Mouse (Mus musculus) left cerebral cortex, adult 6 months (tissue): ENCODE results near the gene Icam4. TPM values are rescaled to one million over a fixed set of nuclear protein-coding genes. Genes with fewer than 3 reads are reported as not detected.

ENCODE experiments used
- long read RNA-seq, 2 experiments: library from polyadenylated mRNA; unstranded; transcript quantifications; one replicate each; pipeline ENCODE4 v2.0.0; 2019 to 2020
- polyA plus RNA-seq: library from polyadenylated mRNA; unstranded; fragments of <200 nt; fragmentation: Nextera tagmentation; gene quantifications from 2 replicates; pipeline ENCODE4 v1.2.3, GENCODE M21; 2021

Gene Icam4
- 3.2 and 3.8 TPM in 2 replicates for polyA plus RNA-seq
- long read RNA-seq, experiment 1, partial matches to known transcripts, result 3 of 5 reads
- long read RNA-seq, experiment 1, other reads (novel, unspliced or antisense), result 0 of 5 reads
- long read RNA-seq, experiment 2, transcript Icam4-202 (2 exons, 1,028 nt), result major isoform, 6 of 7 reads
- long read RNA-seq, experiment 2, partial matches to known transcripts, result 0 of 7 reads
- long read RNA-seq, experiment 2, other reads (novel, unspliced or antisense), result 0 of 7 reads

DNA sequence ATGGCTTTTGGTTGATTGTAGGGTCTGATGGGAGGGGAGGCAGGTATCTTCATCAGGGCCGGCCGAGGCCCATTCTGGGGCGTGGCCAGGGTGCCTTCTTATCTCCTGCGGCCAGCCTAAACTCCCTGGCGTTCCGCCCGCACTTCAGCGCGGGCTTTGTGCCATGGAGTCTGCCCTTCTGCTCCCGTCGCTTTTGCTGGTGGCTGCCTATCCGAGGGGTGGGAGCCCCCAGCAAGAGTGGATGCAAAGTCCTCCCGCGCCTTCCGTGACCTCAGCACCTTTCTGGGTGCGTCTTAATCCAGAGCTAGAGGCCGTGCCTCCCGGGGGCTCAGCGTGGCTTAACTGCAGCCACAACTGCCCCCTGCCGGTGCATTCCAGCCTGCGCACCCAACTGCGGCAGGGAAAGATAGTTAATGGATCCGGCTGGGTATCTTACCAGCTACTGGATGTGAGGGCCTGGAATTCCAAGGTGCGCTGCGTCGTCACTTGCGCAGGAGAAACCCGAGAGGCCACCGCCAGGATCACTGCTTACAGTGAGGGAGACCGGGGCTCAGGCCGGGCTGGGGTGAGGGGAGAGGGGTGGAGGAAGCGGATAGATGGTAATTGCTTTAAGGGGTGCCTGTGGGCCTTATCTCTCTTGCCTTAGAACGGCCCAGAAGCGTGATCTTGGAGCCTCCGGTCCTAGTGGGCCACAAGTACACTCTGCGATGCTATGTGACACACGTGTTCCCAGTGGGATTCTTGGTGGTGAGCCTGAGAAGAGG is at the start of gene Icam4:
Icam4 (plus strand) TSS at position 83 of the 764 bp plus-strand sequence.

DNA sequence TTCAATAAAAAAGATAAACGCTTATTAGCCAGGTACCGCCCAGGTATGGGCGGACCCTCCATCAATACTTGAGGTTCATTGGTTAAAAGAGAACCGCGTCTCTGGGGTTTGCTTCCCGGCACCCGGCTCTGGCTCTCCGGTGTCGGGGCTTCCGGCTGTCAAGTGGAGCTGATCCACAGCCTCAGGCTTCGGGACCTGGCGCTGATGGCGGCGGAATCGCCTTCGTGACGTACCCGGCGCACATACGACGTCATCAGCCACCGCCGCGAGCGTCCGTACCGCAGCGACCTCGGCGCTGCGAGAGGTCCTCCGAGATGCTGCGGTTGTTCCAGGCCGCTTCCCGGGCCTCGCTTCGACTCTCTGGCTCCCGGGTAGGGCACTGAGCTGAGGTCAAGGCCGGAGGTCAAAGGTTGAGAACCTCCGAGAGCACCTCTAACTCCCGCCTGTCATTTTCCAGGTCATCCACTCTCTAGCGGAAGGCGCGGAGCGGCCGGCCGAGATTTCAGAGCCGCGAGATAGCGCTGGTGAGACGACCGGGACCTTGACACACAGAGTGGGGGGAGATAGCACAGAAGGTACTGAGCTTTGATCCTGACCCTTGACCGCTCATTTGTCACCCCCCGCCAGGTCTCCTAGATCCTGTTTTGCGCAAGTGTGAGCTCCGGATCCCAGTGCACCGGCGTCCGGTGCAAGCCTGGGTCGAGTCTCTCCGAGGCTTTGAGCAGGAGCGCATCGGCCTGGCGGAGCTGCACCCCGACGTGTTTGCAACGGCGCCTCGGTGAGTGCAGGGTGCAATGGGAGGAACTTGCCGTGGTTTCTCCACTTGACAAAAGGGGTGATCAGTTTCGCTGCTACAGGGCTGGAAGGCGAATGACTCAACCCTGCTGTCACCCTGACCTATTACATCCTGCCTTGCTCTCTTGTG is 26.3 kb upstream of the Icam4 start, which contains the start of gene Mrpl4:
Mrpl4 (plus strand) TSS at position 112 of the 925 bp plus-strand sequence.

DNA sequence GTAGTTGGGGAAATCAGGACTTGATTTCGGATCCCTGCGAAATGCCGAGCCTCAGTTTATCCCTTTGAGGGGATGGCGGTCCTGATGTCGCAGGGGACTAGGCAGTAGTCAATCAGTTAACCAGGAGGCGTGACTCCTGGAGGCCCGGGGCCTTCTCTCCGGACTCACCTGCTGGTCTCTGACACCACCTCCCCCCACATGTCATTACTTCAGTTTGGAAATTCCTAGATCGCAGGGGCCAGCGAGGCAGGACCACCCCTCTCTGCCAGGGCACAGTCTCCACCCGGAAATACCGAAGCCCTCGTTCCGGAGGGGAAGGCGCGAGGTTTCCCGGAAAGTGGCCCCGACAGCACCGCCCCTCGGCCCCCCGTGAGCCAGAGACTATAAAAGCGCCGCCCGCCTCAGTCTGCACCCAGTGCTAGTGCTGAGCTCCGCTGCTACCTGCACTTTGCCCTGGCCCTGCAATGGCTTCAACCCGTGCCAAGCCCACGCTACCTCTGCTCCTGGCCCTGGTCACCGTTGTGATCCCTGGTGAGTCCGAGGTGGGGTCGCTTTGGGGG is 13.5 kb upstream of the Icam4 start, which contains the start of gene Icam1:
Icam1 (plus strand) TSS at position 415 of the 560 bp plus-strand sequence.

GRCm38 (mm10) chr9:21031896-21032351 is 2.8 kb downstream of the Icam4 start, which contains the start of gene Icam5:
Icam5 (plus strand) TSS chr9:21032073.

GRCm38 (mm10) chr9:21067006-21067684 is 38.0 kb downstream of the Icam4 start, which contains the start of gene Zglp1:
Zglp1 (minus strand) TSS chr9:21067093.

GRCm38 (mm10) chr9:21073044-21073840 is 44.1 kb downstream of the Icam4 start, which contains the start of the genes Gm49373 and Fdx1l:
Gm49373 (minus strand) TSS chr9:21073096.
Fdx1l (minus strand) TSS chr9:21073614.

Other genes with a start within 250 kb of the Icam4 start
- 0.04 TPM in 1 of 2 replicates, not detected in the other for gene Col5a3, start 214.3 kb upstream of the Icam4 start, polyA plus RNA-seq
- gene Rdh8, start 210.9 kb upstream of the Icam4 start, polyA plus RNA-seq, result not detected in 2 replicates
- gene A230050P20Rik, start 160.7 kb upstream of the Icam4 start, polyA plus RNA-seq, result 31.5 and 53.5 TPM in 2 replicates
- 18.3 and 24.4 TPM in 2 replicates for gene Angptl6, start 149.6 kb upstream of the Icam4 start, polyA plus RNA-seq
- 10.1 and 15.6 TPM in 2 replicates for gene Ppan, start 141.2 kb upstream of the Icam4 start, polyA plus RNA-seq
- 173 and 203 TPM in 2 replicates for gene Eif3g, start 130.8 kb upstream of the Icam4 start, polyA plus RNA-seq
- gene Dnmt1, start 69.5 kb upstream of the Icam4 start, polyA plus RNA-seq, result 9.2 TPM in 2 replicates
- gene S1pr2, start 52.6 kb upstream of the Icam4 start, polyA plus RNA-seq, result 1.8 and 2.1 TPM in 2 replicates
- 126 and 147 TPM in 2 replicates for gene Mrpl4, start 26.6 kb upstream of the Icam4 start, polyA plus RNA-seq
- 1.4 and 1.5 TPM in 2 replicates for gene Icam1, start 13.4 kb upstream of the Icam4 start, polyA plus RNA-seq
- gene Icam5, start 2.7 kb downstream of the Icam4 start, polyA plus RNA-seq, result 68.4 and 74.1 TPM in 2 replicates
- not detected in 2 replicates for gene Zglp1, start 37.7 kb downstream of the Icam4 start, polyA plus RNA-seq
- 0.46 and 0.58 TPM in 2 replicates for gene Gm49373, start 43.7 kb downstream of the Icam4 start, polyA plus RNA-seq
- gene Fdx1l, start 44.2 kb downstream of the Icam4 start, polyA plus RNA-seq, result 212 and 230 TPM in 2 replicates
- 5.8 and 7.4 TPM in 2 replicates for gene Gm38431, start 62.6 kb downstream of the Icam4 start, polyA plus RNA-seq
- gene Raver1, start 62.6 kb downstream of the Icam4 start, polyA plus RNA-seq, result 4.0 and 8.1 TPM in 2 replicates
- 2.4 and 2.9 TPM in 2 replicates for gene Tyk2, start 101.9 kb downstream of the Icam4 start, polyA plus RNA-seq
- gene Cdc37, start 120.6 kb downstream of the Icam4 start, polyA plus RNA-seq, result 167 and 170 TPM in 2 replicates
- 29.6 and 36.5 TPM in 2 replicates for gene Pde4a, start 136.3 kb downstream of the Icam4 start, polyA plus RNA-seq
- 53.0 and 60.6 TPM in 2 replicates for gene Keap1, start 210.0 kb downstream of the Icam4 start, polyA plus RNA-seq
- 18.4 and 20.5 TPM in 2 replicates for gene S1pr5, start 219.1 kb downstream of the Icam4 start, polyA plus RNA-seq
- gene Atg4d, start 235.9 kb downstream of the Icam4 start, polyA plus RNA-seq, result 44.5 and 53.2 TPM in 2 replicates